Mouse (Mus musculus) bone marrow macrophage, adult 2 months (primary cell): Measurements from ENCODE around the gene Fermt3.

ENCODE experiments used
- CTCF ChIP-seq: IDR thresholded peaks from 2 replicates; pipeline ENCODE4 v1.5.1; 2012; ENCODE audit warnings: low read depth, mild to moderate bottlenecking, low read length, moderate library complexity
- POLR2A ChIP-seq: IDR thresholded peaks from 2 replicates; pipeline ENCODE4 v1.6.1; 2012; ENCODE audit warnings: mild to moderate bottlenecking, low read depth, low read length, borderline replicate concordance

- TF ChIP-seq CTCF (no peak), POLR2A (no peak)
Measured at GRCm38 (mm10) chr19:7039841-7040636, 20.8 kb upstream of the Fermt3 start, which contains the start of gene Stip1.
